Mouse (Mus musculus) liver, postnatal 0 days (tissue): ENCODE measurements around the gene Zcchc3.

ENCODE experiments used
- CTCF ChIP-seq: sonication (generic); IDR thresholded peaks from 2 replicates; pipeline ENCODE4 v1.5.1; 2016; ENCODE audit warnings: antibody characterized with exemption, low read depth
- EP300 ChIP-seq: IDR thresholded peaks from 2 replicates; pipeline ENCODE4 v1.6.1; 2016; ENCODE audit warnings: antibody characterized with exemption, low read depth, mild to moderate bottlenecking

- TF ChIP-seq EP300 (no peak), CTCF (no peak)
Measured at GRCm38 (mm10) chr2:152372104-152372503, 42.7 kb downstream of the Zcchc3 start.
